Mouse (Mus musculus) right cerebral cortex, postnatal 10 days (tissue): Measurements from ENCODE around the gene Lrrn2.
A peak's percentile ranks its signal among the peaks of the same experiment; 100 is the strongest.

ENCODE experiments used
- DNase-seq, 2 experiments: peaks; one replicate each; pipeline ENCODE4 v3.0.0; 2021; ENCODE audit warnings: low spot score in 2 of 2

The Lrrn2 gene

DNA sequence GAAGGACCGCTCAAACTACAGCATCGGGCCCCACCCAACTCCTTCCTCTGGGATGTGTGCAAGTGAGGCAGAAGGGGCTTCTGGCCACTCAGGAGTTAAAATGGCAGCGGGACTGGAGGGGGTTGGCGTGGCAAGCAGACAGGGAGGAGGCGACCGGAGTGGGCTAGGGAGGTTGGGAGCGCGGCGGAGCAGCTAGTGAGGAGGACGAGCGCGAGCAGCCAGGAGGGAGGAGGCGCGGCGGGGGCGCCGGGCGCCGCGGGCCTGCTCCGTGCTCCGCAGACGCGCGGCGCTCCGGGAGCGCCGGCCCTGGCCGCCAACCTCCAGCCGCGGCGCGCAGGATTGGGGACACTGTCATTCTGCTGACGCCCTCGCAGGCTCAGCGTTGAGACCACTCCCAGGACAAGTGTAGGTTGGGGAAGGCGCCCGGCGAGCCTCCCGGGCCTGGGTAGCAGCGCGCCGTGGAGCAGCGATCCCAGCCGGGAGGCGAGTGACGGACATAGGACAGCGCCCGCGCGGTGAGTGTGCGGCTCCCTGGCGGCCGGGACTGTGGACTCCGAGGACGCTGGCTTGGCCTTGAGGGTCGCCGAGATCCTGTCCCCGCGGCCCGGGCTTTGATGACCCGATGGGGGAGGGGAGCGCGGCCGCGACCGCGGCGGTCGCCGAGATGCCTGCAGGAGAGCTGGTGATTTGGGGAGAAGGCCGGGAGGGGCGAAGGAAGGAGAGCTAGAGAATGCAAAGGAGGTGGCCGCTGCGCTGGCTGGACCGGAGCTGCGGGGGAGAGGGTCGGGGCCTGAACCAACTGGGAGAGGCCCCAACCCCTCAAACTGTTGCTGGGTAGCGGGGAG lies at the start of gene Lrrn2:
Lrrn2 (plus strand) TSS at position 113 of the 845 bp plus-strand sequence.
- DNase-seq = peak; percentile 88 to 91

DNA sequence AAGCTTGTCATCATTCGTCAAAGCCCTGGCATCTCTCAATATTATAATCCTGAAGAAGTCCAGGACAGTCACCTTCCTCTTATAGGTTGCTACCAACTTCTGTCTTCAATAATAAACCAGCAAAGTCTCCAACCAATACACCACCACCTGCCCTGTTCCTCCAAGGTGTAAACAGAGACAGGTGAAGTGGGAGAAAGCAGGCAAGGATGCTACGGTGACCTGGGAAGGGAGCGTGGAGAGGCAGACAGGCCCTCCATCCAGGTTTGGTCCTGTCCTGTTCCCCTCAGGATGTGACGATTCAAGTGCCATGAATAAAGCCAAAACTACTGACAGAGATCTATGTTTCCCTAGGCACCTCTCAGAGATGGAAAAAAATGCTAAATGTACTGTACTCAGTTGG lies 48.1 kb upstream of the Lrrn2 start:
- DNase-seq = no peak

DNA sequence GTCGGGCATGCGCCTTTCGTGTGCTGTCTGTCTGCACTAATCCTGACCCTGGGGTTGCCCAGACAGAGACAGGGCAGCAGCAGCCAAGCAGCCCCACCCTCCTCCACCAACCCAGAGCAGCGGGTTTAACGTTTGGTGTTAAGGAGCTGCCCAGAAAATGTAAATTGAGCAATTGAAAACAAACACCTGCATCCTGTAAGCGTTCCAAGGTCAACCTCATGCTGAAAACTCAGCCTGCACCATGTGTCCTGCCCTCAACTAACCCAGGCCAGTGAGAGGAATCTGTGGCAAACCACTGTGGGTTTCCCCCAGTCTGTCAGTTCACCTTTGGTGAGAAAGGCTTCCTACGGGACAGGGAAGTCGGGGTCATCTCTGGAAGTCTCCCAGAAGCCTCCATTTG lies 46.0 kb upstream of the Lrrn2 start:
- DNase-seq = no peak

DNA sequence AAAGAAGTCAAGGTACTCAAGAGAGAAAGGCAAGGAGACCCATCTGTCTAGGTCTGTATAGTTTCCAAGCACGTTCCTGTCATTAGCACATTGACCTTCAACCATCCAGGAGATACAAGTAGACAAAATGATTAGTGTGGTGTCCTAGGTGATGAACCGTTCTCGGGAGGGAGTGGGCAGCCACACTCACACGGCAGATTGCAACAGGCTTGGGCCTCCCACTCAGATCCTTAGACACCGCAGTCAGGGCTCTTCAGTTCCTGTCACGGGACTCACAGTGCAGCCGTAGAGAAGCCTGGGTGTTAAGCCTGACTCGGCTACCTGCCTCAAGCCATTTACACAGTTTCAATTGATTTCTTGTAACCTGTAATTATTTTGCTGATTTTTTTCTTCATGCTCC lies 43.2 kb upstream of the Lrrn2 start:
- DNase-seq = no peak

DNA sequence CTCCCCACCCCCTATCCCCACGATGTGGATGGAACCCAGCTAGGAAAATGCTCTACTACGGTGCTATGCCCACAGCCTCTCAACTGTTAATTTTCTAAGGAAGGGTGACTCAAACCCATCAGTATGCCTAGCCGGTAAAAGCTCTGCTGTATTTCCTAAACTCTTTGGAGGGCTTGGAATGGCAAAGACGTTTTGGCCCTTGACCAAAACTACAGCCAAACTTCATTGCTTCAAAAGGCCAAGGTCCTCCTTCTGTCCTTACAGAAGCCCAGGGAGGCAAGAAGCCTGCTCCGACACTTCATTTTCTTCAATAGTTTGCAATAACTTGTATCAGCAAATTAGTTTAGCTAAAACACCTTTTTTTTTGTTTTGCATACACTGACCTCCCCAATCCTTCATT lies 42.4 kb upstream of the Lrrn2 start:
- DNase-seq = no peak

DNA sequence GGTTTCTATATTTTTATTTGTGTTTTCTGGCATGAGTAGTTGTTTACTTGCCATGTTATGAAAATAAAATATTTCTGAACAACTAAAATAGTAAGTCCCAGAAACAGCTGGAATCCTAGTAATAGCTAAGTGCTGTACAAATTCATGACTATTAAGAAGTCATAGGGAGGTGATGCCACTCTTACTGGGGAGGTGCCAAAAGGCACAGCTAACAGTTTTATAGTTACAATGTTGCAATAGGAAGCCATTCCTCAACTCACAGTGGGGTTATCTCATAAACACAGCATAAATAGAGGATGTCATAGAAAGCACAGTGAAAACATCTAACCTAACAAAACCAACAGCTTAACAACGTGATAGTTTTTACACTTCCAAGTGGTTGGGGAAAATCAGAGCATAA lies 41.7 kb upstream of the Lrrn2 start:
- DNase-seq = no peak

DNA sequence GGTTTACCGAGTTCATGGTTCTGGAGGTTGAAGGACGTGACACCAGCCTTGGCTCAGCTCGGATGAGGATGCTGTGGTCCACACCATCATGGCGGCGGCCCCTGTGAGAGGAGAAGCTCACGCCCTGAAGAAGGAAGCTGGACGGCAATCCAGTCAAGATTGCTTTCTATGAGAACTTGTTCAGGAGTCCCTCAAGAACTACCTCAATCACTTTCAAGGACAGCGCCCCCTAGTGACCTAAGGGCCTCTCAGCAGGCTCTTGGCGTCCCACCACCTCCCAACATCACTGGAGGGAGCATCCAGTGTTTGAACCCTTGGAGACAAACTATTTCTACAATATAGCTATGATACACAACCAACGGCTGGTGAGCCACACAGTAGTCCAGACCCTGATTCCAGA lies 36.5 kb upstream of the Lrrn2 start:
- no peak for DNase-seq

DNA sequence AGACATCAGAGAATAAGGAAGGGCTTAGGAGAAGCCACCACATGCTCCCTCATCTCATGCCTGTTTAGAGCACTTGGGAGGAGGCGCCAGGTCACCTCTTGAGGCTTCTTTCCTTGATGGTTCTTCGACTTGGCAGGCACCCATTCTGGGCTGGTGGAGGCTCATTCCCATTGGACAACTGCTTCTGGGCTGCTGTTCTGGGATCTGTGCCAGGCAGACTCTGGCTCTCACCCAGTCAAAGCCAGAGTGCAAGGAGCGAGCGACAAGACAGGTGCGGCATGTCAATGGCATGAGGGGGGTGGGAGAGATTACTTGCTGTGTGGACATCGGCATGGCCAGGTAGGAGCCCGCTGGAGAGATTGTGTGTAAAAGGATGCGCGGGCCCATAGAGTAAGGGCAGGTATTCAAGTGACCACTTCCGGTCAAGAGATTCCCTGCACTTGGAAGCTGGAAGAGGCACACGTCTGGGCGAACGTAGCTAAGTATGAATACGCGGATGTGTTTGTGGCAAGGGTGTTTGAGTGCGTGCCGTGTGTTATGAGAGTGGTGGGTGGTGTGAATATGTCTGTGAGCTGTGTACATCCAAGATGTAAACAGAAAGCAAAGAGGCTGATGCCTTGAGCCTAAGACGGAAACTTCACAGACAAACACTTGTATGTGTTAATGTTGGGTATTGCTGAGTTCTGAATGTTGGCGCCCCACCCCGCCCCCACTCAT lies 35.8 kb upstream of the Lrrn2 start:
- peak; percentile 76 to 86 for DNase-seq

DNA sequence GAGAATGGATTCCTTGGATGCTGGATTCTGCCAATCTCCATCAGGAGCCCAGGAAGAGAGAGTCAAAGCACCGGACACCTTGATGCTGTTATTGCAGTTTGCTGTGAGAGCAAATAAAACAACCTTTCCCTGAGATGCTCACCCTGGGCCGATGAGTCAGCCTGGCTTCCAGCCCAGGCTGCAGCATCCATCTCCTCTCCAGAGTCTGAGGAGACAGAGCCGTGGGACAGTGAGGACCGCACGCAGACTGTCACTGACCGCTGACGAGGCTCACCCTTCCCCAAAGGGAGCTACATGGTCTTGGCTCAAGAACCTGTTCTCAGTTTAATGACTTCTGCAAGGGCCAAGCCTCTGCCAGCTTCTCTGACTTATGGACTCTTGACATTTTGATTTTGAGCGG lies 34.3 kb upstream of the Lrrn2 start:
- no peak for DNase-seq

DNA sequence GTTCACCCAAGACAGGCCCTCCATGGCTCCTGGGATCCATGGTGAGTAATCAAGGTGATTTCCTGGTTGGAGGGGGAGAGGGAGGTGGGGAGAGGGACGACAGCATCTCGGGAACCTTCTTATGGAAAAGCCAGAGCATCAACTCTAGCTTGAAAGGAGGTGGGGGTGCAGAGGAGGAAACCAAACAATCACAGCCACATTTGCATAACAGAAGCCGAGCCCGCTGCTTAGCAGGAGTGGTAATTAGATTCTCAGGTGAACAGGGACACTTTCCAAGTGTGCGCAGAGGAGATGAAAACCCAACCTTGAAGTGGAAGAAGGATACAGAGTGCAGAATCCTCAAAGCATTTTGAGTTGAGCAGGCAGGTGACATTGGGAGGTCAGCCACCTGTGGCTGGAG lies 29.3 kb upstream of the Lrrn2 start:
- DNase-seq = no peak

DNA sequence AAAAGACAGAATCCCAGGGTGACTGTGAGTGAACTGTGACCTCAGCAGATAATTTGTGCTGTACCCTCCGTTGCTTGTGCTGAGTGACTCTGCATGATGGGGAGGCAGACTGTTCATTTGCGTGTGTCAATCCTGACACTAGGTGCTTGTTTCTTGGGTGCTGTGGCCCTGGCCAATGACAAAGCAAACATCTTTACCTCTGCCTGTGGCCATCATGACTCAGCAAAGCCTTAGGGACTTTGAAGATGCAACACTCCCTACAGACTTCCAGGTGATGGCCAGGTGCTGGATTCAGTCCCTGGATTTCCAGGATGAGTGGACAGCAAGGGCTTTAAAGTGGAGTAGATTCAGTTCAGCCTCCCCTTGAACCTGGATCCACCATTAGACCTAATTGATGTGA lies 28.8 kb upstream of the Lrrn2 start:
- DNase-seq = no peak

DNA sequence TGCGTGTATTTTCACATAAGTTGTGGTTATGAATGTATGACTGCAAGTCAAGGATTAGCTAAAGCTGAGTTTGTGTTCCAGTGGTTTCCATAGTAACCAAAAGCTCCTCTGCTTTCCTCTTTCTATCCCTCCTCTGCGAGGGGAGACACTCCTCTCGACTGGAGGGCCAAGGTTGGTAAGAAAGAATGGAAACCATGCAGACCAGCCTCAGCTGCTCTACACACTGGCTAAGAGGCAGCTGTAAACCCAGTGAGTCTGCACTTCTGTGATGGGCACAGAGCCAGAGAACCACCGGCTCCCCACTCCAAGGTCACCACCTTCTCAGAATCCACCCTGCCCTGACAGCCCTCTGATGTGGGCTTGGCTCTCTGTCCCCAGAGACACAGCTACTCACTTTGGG lies 28.3 kb upstream of the Lrrn2 start:
- DNase-seq = no peak

DNA sequence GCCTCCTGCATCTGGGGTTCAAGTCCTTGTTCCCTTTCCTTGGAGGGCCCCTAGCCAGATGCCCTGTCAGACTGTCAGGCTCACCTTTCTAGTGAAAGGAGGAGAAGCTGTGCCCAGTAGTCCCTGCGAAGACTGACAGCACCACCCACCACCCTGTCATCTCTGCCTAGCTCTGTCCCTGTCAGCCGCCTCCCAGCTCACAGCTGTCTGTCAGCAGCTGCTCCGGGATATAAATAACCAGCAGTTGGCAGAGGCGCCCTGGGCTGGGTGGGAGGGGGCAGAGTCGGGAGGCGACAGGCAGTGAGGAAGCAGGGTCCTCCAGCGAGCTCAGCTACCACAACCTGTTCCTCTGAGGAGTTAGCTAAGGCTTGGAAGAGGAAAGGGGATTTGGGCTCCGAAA lies 26.8 kb upstream of the Lrrn2 start:
- peak; percentile 65 to 72 for DNase-seq

DNA sequence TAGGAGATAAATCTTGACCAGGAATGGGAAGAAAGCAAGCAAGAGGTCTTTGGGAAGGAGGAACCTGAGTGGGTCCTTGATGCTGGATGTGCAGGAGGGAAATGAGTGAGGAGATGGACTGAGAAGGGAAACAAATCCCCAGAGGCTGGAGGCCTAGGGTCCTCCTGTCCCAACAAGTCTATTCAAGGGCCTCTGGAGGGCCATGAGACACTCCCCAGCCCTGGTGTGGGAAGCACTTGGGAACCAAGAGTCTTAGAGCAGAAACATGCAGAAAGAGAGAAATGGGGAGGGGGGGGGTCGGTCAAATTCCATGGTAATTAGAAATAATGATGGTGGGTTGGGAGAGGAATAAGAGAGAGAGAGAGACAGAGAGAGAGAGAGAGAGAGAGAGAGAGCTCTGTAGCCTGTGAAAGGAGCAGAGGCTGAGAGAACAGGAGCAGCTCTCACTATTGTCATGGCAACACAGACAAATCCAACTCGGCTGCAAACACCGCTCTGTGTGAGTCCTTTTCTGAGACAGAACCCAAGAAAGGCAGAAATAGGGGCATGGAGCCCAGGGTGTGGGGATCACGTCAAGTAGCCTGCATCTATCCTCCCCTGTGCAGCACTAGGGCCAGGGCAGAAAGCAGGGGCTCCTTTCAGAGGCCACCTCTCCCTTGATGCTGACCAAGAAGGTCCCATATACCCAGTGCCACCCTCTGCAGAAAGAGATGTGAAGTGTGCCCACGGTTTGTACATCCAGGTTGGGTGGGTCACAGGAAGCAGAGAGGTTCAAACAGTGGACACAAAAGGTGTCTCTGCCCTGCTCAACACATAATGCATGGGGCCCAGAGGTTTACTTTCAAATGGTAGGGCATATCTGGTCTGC lies 21.3 kb upstream of the Lrrn2 start:
- DNase-seq = peak; percentile 64 to 87

DNA sequence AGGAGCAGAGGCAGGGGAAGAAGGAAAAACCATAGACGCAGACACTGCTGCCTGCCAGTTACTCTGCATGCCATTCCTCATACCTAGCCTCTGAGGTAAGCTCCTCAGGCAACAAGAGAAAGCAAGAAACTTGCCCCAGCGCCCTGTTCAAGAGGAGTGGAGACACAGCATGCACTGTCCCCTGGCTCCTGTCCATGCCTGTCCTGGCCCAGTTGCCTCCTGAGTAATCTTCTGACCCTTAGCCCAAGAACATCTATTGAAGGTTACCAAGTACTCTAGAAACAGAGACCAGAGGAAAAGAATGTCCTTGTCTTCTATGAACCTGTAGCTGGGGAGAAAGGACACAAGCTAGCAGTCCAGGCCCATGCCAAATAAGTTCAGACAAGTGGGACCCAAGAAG lies 15.9 kb upstream of the Lrrn2 start:
- no peak for DNase-seq

DNA sequence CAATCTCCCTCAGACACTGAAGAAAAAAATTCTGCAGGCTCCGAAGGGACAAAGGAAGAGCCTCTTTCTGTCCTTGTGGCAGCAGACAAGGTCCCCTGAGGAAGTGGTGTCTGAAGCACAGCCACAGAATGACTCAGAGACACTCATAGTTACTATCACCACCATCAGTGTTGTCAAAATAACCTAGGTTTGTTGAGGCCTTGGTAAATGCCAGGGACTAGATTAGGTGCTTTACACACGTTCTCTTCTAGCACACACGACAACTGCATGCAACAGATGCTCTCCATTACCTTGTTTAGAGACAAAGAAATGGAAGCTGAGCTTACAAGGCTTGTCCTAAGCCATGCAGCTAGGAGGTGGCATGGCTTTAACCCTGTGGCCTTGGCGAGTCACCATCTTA lies 14.5 kb upstream of the Lrrn2 start:
- no peak for DNase-seq

DNA sequence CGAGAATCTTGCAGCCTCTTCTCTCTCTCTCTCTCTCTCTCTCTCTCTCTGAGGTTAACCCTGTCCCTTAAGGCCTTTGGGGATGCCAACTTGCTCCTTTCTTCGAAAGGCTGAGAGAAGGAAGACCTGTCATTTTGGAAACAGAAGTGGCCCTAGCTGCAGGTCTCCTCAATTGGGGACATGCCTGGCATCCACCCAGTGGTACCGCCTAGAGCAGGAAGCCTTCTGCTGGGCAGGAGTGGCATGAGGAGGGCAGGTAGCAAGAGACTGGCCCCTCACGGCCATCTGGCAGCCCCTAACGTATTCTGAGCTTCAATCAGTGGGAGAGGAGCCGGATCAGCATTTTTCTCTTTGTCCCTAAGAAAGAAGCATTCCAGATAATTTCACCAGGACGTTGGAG lies 9.7 kb upstream of the Lrrn2 start:
- DNase-seq = no peak

DNA sequence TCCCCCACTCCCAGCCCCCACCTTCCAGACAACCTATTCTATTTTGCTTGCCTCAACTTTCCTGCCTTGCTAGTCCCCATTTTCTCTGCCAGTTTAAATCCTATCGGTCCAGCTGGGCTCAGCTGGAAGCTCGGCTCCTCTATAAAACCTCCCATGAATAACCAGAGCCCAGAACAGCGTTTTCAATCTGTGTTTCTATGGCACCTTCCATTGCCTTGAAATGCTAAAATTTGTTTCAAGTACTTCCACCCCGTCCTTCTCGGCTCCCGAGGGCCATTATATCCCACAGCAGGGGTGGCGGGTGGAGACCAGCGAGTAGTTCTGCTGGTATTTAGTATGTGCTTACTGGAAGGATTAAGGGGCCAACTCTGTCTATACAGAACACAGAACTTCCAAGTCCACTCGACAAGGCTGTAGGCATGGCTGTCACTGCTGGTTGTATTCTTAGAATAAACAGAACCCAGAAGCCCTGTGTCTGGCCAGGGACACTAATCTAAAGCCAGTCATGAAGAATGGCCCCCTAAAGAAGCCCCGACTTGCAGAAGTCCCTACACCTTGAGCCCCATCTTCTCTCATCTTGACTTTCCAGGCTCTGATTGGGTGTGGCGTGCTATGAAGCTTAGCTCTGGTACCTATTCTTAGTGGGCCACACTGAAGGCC lies 992 bp upstream of the Lrrn2 start:
- no peak for DNase-seq

DNA sequence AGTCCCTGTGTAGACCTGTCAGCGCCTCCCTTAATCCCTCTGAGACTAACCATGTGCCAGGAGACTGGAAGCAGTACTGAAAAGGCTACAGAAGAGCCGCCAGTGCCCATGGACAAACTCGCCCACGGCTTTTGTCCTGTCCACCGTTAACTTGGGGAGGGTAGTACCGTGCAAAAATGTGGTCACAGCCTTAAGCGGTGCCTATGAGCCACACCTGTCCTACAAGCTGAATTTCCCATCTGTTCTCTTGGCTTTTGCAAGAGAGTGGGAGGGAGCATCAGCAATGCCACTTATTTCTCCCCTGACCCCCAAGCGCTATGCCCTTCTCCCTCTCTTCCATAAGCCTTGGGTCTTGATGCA lies 292 bp upstream of the Lrrn2 start:
- DNase-seq = no peak

DNA sequence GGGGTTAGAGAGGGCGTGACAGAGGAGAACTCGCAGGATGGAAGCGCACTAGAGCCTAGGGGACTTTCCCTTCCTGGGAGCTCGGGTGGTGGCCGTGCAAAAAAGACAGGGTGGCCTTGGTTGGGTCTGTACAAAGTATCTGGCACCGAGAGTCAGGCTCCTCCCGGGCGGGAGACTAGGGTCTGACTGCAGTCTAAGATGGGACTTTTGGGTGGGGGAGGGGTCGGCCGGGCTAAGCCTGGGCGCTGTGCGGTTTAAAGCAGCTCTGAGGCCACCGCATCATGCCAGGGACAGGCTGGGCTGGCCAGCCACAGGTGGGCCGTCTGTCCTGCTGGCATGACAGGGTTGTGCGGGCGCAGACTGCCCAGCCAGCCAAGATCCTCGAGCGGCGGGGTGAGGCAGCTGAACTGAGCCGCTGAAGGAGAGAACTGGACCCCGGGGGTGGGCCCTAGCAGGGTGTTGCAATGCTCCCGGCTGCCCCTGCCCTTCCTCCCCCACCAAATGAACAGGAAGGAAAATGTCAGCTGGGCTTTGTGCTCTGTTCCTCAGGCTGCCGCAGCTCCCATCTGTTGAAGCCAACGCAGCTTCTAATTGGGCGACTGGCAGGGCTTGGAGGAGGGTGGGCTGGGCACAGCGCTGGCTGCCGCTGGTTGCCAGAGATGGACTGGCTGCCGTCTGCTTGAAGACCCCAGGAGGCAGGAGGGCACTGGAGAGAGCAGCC lies 1.1 kb downstream of the Lrrn2 start:
- peak; percentile 84 to 90 for DNase-seq

DNA sequence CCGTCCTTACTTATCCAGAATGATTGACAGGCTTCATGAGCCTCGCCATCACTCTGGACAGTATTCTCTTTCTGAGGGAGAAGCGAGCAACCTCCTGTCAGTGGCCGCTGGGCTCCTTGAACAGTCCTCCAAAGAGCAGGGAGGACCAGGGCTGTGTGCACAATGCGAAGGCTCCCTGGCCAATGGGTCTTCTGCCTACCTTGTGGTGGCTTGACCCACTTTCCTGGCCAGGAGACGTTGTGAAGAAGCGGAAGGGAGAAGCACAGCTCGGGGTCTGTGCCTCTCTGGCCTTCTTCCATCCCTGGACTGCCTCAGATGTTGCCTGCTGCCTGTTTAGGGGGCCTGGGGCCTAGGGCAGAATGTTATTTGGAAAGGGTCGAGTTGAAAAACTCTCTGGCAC lies 1.8 kb downstream of the Lrrn2 start:
- no peak for DNase-seq
